Mouse (Mus musculus) ovary, postnatal 36 days (tissue): ENCODE results near the gene Fbl.
"Not testable (repeated sequence)": the region's sequence is repeated elsewhere in the genome, so short reads cannot be mapped to it uniquely, and the experiment has no call there.

Experiments
- DNase-seq: peaks from one replicate; pipeline ENCODE4 v3.0.0; 2022; ENCODE audit warnings: low spot score, mixed read lengths

The Fbl gene

GRCm38 (mm10) chr7:28169489-28170422 lies at the start of gene Fbl:
Fbl (plus strand) TSS chr7:28169710.
- DNase-seq = peak; percentile 89

DNA sequence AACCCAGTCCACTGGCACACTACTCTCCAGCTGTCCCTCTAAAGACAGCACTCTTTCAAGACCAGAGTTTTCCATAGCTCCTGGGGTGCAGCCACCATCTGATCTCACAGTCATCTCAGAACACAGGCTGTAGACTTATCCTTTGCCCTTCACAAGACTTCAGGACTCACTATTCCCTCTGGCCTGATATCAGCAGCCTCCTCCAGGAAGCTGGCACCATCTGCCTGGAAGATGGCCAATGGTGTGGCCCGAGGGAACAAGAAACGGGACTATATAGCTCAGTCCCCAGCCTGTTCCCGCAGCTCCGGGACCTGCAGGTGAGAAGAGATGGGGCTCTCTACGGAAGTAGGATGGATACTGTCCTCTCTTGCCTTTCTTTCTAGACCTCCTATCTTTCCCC lies 40.3 kb upstream of the Fbl start, which contains the start of gene 9530053A07Rik:
9530053A07Rik (plus strand) TSS at position 301 of the 400 bp plus-strand sequence.
- no peak for DNase-seq

- DNase-seq = no peak
Measured at GRCm38 (mm10) chr7:28137613-28138012, 31.9 kb upstream of the Fbl start.

GRCm38 (mm10) chr7:28148263-28148662 lies 21.2 kb upstream of the Fbl start:
- DNase-seq = peak; percentile 62

DNA sequence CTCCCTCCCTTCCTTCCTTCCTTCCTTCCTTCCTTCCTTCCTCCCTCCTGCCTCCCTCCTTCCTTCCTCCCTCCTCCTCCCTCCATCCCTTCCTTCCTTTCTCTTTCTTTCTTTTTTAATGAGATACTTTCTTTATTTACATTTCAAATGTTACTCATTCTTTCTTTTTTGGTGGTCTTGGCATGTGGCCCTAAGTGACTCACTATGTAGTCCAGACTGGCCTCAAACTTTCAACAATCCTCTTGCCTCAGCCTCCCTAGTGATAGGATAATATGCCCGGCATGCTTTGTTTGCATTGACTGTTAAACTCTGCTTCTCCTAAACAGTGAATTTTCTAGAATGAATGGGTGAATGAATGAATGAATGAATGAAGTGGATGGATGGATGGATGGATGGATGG lies 19.7 kb upstream of the Fbl start:
- DNase-seq = no peak

- DNase-seq = peak; percentile 43
Measured at GRCm38 (mm10) chr7:28151584-28152221, 17.8 kb upstream of the Fbl start.

GRCm38 (mm10) chr7:28153595-28153994 lies 15.9 kb upstream of the Fbl start:
- DNase-seq = not testable (repeated sequence)

GRCm38 (mm10) chr7:28159292-28159691 lies 10.2 kb upstream of the Fbl start:
- no peak for DNase-seq

GRCm38 (mm10) chr7:28159893-28160292 lies 9.6 kb upstream of the Fbl start:
- no peak for DNase-seq

GRCm38 (mm10) chr7:28161163-28161749 lies 8.3 kb upstream of the Fbl start:
- no peak for DNase-seq

GRCm38 (mm10) chr7:28165406-28165805 lies 4.1 kb upstream of the Fbl start:
- DNase-seq = no peak

DNA sequence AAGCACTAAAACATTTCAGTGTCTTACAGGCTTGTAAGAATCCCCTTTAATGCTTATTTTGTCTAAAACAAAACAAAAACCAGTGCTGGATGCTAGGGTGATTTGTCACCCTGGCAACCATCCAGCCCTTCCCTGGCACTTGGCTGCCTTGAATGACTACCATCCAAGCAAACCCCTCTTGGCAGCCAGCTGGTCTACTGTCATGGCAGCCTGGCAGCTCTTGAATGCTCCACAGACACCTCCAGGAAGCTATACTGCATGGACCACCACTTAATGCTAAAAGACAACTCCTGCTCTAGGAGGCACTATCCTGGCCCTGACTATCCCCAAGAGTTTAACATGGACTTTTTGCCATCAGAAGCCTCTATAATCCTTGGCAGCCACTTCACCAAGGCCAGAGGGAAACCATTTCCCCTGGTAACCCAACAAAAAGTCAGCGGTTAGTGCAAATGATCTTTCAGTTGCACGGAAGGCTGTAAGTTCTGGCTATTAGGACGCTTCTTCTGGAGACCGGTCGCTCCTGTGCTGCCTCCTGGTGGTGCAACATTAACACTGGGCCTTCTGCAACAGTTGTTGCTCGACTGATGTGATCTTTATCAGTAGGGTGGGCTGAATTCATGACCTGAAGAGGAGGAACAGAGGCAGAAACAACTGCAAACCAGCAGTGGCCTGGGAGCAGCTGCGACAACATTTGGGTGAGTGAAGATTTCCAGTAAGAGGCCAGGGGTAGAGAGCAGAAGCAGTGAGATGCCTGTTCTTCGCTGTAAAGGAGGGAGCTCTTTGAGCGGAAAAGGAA lies 992 bp upstream of the Fbl start:
- DNase-seq = peak; percentile 54

DNA sequence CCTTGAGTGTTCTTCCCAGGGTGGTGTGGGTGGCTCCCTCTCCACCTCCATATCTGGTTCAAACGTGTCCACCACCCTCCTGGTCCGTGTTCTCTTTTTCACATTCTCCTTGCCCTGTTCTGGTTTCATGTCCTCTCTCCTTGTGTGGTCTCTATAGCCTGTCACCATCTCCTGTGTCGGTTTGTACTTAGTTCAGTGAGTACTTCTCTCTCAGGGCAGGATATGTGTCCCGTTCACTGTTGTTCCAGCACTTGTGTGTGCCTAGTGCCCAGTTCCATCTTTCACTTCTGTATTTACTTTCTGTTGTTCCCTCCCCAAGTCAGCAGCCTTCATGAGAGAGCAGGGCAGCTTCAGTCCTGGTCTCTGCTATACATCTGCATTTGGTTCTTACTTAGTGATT lies 5.8 kb downstream of the Fbl start:
- no peak for DNase-seq

- DNase-seq = peak; percentile 98
Measured at GRCm38 (mm10) chr7:28179228-28179627, 9.7 kb downstream of the Fbl start, which contains the start of gene Dyrk1b. Dyrk1b (plus strand) TSS chr7:28179469.

- DNase-seq = peak; percentile 92
Measured at GRCm38 (mm10) chr7:28179741-28180377, 10.3 kb downstream of the Fbl start.

DNA sequence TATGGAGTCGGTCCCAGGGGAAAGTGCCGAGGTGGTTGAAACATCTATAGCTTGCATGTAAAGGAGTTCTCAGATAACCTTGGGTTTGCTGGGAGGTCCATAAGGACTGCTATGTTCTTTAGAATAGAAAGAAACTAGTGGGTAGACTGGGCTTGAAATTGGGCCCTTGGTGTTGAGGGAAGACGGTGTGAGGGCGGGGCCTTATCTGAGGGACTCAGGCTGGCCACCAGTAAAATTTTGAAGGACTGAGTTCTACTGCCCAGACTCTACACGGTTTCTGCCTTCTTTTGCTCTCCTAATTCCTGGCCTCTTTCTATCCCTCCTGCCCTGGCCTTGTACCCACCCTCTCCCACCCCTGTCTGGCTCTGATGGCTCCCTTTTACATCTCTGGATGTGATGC lies 11.4 kb downstream of the Fbl start:
- DNase-seq = no peak

DNA sequence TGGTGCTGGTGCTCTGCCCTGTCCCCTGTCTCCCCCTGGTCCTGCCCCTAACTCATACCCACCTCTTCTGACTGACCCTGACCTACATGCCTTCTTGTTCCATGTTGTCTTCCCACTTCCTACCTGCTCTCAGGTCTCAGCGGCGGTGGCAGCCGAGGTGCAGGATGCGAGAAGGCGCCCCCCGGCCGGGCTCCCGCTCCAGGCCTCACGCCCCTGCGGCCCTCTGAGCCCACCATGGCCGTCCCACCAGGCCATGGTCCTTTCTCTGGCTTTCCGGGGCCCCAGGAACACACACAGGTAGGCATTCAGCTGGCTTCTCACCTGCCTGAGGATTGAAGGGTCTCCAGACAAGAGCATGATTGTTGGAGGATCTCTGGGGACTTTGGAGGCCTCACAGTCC lies 11.9 kb downstream of the Fbl start:
- no peak for DNase-seq

DNA sequence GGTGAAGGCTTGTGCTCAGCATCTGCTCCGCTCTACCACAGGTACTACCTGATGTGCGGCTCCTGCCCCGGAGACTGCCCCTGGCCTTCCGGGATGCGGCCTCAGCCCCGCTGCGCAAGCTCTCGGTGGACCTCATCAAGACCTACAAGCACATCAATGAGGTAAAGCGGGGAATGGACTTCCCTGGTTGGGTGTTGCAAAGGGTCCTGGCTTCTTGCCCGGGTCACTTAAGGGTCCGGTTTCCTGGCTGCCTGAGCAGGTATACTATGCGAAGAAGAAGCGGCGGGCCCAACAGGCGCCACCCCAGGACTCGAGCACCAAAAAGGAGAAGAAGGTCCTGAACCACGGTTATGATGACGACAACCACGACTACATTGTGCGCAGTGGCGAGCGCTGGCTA lies 12.8 kb downstream of the Fbl start:
- DNase-seq = no peak

GRCm38 (mm10) chr7:28185884-28186283 lies 16.4 kb downstream of the Fbl start:
- no peak for DNase-seq

DNA sequence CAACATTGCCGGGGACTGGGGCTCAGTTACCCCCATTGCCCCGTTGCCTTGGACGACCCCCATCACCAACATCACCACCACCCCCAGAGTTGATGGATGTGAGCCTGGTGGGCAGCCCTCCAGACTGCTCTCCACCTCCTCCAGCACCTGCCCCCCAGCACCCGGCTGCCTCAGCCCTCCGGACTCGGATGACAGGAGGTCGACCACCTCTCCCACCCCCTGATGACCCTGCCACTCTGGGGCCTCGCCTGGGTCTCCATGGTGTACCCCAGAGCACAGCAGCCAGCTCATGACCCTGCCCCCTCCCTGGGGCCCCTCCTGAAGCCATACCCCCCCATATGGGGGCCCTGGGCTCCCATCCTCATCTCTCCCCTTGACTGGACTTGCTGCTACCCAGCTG lies 17.1 kb downstream of the Fbl start:
- DNase-seq = no peak

GRCm38 (mm10) chr7:28191489-28191888 lies 22.0 kb downstream of the Fbl start:
- DNase-seq = no peak
